Mouse (Mus musculus): ENCODE measurements around the gene Flywch2.

Gene Flywch2

DNA sequence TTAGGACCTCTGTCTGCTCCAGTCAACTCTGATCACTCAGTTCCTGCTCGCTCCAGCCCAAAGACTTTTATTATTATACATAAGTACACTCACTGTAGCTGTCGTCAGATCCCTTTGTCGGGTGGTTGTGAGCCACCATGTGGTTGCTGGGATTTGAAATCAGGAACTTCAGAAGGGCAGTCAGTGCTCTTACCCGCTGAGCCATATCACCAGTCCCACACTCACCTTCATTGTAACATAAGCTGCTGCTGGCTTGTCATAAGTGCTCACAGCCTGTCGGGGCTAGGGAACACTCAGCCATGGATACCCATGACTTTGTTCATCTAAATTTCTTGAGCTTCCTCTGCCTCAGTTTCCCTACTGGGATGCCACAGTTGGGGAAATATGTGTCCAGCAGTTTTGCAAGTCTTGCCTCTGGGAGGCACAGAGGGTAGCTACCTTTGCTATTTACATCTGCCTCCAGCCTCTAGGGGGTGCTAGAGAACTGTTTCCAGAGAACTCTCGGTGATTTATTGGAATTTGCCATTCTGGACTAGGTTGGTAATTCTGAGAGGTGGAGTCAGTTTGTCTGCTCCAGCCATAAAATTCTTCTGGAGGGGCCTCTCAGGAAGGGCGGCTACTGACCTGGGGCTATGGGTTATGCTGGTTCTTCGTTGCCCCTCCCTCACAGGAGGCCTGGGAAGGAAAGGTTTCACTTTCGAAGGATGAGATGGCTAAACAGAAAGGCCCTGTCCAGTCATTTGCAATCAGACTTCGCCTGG is 37.1 kb downstream of the Flywch2 start:
- DNase-seq (ENCODE audit: low spot score in 2 of 2), result peak in 1 of 2 experiments; percentile 61

DNA sequence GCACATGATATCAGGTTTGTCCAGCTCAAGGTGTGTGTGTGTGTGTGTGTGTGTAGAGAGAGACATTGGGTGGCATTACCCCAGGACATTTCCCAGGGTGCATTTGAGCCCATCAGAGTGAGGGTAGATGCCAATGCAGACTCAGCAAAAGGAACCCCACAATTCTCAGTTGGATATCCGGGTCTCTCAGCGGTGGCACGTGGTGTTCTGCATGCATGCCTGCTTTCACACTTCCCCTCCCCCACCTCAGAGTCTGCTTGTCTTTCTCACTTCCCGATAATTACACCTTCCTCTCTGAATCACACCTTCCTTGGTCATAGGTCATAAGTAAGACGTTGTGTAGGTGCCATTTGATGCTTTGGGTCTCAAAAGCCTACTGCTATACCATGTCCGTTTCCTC is 37.9 kb downstream of the Flywch2 start:
- no peak for DNase-seq (ENCODE audit: low spot score in 2 of 2)

DNA sequence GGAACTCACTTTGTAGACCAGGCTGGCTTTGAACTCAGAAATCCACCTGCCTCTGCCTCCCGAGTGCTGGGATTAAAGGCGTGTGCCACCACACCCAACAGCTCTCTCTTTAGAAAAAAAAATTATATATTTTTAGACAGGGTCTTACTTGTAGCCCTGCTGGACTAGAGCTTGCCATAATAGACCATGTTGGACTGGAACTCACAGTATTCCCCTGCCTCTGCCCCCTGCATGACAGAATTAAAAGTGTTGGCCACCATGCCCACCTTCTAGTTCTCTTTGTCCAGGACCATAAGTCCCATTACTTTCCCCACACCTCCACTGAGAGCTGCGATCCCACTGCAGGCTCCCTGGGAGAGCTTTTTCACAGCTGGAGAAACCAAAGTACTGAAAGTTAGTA is 38.4 kb downstream of the Flywch2 start:
- DNase-seq (ENCODE audit: low spot score in 2 of 2), result no peak

DNA sequence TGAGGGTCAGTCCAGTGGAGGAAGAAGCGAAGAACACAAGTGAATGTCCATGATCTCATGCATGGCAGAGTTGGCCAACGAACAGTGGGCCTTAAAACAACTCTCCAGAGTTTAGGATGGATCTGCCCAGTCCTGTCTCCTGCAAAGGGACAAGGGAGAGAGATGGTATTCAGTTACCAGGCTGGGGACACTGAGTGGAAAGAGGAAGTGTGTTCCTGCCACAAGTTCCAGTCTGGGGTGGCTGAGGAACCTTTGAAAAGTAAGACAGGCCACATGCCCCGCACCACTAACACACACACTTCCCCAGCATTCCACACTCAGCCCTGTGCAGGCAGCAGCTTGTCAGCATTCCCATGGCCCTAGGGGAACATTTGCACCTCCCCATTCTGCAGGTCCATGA is 39.1 kb downstream of the Flywch2 start:
- DNase-seq (ENCODE audit: low spot score in 2 of 2), result no peak

DNA sequence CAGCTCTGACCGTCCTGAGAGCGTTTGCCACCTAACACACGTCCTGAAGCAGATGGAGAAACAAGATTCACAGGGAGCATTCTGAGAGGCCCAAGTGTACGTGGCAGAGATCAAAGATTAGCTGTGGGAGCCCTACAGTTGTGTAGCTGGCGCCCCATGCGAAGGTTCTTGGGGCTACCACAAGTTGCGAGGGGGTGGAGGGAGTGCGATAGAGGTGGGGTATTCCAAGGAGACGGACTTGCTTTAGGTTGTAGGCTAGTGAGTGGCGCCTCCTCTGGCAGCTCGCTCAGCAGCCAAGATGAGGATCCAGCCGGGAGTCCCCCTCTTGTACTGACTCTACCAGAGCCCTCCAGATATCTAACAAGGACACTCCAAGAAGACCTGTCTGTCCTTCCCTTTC is 39.6 kb downstream of the Flywch2 start:
- DNase-seq (ENCODE audit: low spot score in 2 of 2), result no peak

DNA sequence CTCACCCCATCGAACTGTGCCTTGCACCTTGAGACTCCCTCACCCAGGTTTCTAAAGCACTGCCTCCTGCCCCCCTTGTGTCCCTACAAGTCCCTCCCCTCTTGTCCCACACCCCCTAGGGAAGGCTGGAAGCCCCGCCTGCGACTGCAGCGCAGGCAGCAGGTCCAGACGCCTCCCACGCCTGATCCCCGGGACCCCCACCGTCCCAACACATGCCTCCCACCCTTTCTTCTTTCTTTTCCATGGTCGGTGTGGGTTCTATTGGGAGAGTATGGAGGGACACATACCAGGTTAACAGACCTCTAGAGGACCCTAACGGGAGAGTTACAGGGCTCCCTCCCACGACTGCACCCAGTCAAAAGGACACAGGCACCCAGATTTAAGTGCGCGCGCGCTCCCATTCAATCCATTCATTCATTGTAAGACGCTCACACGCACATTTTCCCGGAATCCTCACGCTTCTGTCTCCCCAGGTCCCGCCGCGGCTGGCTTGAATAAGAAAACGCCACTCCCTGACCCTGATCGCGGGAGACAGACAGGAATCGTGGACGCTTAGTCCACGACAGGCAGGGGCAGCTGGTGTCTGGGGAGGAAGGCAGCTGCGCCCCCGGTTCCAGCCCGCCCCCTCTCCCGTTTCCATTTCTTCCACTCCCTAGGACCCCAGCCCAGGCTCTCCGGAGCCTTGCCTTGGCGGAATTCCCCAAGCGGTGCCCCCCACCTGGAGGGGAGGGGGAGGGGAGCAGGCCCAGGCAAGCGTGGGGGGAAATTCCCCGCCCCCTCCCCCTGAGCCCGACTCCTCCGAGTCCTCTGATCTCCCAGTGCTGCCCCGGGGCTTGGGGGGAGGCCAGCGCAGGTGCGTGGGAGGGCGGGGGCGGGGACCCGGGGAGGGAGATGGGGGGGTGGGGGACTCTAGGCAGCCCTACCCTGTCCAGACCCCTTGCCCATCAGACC is 40.3 kb downstream of the Flywch2 start, which contains the start of gene Kremen2:
Kremen2 (minus strand) TSS at position 533 of the 951 bp plus-strand sequence.
- no peak for DNase-seq (ENCODE audit: low spot score in 2 of 2)

DNA sequence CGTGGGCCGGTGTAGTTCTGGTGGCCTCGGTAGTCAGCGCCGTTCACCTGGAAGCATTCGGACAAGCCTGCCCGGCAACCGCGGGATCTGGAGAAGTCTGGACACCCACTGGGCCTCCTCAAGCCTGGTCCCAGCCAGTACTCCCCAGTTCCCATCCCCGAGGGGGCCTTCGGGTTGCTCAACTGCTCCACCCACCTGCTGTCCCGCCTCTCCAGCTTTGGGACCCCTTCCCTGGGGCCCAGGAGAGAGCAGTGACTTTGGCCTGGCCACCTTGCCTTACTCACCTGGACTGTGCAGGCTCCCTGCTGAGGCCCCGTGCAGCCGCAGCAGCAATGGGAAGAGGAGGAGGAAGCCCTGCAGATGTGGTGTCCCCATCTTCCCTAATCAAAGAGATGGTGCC is 41.2 kb downstream of the Flywch2 start:
- no peak for DNase-seq (ENCODE audit: low spot score in 2 of 2)

DNA sequence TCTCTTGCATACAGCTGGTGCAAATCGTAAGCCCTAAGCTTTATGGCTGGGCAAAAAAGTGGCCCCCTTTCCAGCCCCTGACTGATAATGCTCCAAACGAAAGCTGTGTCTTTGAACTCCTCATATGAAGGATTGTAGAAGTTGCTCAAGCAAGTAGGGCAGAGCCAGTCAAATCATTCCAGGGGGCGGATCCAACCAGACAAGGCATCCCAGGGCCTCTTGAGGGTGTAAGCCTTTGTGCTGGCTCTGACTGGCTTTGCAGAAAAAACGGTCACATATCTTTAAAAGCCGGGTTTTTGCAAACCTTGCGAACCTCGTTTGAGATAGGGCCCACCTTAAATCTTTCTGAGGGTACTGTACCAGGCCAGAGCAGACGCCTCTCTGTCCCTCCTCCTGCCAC is 41.8 kb downstream of the Flywch2 start:
- no peak for DNase-seq (ENCODE audit: low spot score in 2 of 2)

DNA sequence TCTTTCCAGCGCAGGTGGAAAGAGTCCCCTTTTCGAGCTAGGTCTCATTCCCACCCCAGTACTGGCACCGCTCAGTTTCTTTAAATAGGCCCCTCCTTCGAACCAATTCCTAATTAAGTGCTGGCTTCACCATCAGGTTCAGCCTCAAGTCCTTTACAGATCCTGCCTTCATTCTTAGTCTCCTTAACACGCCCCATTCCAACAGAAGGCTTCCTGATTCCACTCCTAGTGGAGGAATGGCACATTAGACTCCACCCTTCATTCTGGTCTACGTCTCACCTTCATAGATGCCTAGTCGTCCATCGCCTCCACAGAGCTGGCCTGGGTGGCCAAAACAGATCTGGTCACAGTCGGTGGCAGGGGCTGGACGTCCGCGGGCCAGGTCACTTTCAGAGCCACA is 42.9 kb downstream of the Flywch2 start:
- DNase-seq (ENCODE audit: low spot score in 2 of 2), result no peak

DNA sequence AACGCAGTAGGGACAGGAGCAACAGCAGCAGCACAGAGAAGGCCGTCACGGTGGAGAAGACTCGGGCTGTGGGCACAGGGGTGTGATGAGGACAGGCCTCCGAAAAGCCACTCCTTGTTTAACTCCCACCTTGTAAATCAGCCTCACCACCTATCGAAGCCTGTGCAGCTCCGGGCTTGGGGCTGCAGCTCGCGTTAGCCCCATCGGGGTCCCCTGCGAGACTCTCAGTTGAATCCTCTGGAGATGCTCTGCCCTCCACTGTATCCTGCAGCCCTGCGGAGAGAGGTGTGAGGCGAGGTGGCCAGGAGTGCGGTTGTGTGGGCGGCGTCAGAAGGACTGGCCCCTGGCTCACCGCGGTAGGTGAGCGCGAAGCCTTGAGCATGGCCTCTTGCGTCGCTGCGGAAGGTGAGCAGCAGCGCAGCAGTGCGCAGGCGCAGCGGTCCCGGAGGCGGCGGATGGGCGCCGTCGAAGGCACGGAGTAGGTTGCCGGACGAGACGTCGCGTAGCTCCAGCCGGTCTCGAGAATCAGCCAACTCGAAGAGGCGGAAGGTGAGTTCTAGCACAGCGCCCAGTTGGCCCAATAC is 43.6 kb downstream of the Flywch2 start:
- no peak for DNase-seq (ENCODE audit: low spot score in 2 of 2)

DNA sequence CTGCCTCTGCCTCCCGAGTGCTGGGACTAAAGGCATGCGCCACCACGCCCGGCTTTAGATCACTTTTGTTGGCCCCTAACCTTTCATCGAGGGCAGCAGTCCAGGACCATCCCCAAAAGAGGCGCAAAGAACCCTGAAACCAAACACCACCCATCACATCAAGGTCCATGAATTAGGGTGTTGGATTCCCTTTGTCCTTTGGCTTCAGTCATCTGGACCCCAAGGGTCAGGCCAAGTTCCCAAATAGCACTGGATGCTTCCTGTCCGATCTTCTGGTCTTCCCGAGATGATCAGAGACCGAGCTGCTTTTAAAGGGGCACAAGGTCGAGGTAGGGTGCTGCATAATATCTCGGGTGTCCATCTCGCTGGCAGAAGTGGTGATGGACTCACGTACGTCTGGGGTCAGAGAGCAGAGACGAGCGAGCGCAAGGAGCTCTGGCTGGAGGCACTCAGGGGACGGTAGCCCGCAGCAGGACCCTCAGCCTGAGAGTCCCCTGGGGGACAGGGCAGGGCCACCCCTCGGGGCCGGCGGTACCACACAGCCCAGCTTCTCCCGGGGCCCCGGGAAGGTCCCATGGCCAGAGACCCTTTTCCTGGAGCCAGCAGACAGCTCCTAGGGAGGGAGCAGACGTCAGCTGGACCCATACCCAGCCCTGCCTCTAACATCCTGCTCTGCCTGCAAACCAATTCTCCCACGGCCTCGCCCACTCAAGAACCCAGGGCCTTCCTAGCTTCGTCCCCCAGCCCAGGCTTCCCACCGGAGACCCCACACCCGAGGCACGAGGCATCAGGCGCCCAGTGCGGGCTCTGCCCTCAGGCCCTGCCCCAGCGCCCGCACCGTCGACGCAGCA is 44.3 kb downstream of the Flywch2 start:
- DNase-seq (ENCODE audit: low spot score in 2 of 2), result no peak

DNA sequence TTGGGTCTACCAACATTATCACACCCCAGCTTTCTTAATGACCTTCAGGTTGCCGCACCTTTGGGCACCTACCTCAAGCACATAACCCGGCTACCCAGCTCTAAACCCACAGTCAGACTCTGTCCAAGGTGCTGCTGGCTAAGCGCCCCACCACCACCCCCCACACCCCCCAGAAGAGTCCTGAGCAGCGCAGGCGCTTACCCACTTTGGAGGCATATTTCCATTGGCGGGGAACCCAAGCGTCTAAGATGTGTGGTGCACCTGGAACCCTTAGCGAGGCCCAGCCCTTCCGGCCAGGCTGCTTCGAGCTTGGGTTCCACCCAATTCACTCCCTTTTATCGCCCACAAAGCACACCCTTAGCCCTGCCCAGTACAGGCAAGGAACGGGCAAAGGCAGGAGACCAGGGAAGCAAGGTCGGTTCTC is 45.3 kb downstream of the Flywch2 start, which contains the start of gene Paqr4:
Paqr4 (minus strand) TSS at position 270 of the 424 bp plus-strand sequence.
- no peak for DNase-seq (ENCODE audit: low spot score in 2 of 2)

DNA sequence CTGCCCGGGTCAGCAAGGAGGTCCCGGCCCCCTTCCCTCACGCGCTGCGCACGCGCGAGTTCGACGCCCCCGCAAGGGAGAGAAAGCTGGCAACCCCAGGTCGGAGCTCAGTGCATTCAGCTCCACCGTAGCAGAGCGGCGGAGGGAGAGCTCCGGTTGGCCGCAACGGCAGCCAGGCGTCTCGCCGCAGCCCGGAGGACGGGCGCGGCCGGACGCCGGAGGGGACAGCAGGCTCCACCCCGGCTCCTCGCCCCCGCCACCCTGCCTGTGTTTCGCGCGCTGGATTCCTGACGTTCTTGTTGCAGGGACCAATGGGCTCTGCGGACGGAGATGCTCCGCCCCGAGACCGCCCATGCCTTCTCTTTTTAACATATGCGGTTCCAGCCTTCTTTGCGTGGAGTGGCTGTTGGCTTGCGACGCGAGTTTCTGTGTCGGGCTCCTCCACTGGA is 45.7 kb downstream of the Flywch2 start:
- peak; percentile 74 to 84 for DNase-seq (ENCODE audit: low spot score in 2 of 2)

DNA sequence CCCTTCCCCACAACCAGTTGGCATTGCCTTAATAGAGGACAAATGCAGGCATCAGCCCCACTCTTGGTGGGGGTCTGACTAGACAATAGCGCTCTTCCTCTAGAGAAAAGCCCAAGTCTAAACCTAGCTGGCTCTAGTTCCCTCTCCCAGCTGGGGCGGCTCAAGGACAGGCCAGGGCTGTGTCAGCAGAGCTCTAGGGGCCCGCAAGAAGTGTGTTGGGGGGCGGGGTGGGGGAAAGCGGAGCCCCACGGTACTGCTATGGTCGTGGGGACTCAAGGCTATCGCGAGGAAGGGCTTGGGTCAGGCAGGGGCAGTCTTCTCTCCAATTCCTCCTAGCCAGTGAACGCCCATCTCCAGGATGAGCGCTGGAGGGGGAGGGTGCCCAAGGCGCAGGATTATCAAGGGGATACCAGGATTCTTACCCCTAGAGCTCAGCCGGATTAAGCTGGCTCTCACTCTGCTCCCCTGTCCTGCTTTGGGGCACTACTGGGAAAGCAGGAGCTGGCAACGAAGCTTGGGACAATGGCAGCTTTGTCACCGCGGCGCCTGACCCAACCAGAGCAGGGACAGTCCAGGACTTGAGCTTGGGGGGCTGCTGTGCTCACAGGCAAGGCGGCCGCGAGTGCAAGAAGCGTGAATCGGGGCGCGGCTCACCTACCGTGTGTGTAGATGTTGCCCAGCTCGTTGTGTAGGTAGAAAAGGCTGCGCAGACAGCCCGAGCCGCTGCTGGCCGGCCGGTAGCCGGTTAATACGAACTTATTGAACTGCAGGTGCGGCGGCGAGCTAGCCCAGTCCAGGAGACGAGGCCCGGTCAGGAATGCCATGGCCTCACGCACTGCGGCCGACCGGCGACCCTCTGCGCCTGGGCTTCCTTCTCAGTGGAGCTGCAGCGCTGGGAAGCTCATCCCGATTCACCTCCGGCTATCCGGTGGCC is 46.4 kb downstream of the Flywch2 start:
- DNase-seq (ENCODE audit: low spot score in 2 of 2), result peak in 1 of 2 experiments; percentile 33

DNA sequence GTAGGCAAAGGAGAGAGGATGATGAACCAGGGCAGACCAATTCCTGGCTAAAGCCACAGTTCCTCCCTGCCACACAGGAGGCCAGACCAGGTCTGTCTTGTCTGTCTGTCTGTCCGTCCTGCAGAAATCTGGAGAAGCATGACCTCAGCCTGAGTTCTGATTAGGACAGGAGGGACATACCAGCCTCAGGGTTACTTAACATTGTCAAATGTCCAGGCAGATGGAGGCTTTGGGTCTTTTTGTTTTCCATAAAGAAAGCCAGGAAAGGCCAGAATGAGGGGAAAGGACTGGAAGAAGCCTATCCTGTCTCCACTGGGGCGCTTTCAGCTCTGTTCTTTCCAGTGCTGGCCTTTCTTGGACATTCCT is 47.1 kb downstream of the Flywch2 start:
- no peak for DNase-seq (ENCODE audit: low spot score in 2 of 2)

DNA sequence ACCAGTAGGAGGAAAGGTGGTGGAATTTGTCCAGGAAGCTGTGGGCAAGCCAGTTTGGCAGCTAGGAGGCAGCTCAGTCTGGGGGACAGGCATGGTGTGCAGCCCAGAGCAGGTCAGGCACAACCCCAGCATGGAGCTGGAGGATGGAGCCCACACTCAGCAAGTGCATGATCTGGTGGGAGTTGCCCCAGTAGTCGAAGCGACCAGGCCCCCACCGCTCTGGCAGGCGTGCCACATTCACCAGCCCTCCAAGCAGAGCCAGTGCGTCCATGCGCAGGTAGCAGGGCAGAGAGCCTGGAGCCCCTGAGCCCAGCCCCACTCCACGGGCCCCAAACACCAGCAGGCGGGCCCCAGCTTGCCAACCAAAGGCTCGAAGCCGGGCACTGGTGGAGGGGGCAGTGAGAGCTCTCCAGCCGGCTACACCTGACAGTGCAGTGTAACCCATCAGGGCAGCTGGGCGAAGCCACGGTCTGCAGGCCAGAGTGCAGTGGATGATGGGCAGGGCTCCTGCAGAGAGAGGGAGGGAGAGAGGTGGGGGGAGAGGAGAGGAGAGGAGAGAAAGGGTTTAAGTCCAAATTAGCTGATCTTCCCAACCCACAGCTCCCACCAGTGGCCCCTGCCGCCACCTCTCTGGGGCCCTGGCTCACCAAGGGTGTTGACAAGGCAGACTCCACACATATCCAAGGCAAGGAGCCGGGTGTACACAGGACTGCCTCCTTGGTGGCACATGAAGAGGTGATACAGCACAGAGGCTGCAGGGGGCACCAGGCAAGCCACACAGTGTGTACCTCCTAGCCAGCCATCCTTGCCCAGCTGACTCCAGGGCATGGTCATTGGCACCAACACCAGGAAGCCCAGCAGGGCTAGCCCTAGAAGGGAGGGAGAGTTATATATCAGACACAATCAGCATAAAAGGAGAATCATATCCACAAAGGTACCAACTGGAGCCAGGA is 48.1 kb downstream of the Flywch2 start:
- no peak for DNase-seq (ENCODE audit: low spot score in 2 of 2)

DNA sequence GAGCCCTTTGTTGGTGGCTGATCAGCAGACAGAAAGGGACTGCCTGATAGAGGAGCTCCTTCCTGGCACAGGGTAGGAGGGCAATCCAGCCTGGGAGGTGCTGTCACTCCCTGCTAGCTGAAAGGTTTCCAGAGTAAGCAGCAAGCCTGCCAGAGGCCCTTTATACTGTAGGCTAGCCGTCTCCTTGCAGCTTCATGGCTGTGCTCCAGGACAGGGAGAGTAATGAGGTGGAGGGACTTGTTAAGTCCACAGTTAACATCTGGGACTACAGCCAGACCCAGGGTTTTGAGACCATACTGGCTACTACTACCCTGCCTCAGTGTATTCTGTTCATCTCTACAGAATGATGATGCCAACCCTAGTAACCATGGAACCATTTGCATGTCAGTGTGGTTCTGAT is 51.5 kb downstream of the Flywch2 start:
- no peak for DNase-seq (ENCODE audit: low spot score in 2 of 2)

DNA sequence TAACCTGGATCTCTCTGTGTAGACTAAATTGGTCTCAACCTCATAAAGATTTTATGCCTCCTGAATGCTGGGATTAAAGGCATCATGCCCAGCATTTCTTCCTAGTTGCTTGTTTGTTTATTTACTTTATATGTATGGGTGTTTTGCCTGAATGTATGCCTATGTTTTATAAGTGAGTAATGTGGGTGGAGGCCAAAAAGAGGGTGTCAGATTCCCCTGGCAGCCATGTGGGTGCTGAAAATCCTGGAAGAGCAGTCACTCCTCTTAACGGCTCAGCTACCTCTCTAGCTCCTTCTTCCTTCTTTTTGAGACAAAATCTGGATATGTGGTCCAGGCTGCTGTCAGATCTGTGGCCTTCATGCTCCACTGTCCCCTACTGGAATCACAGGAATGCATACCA is 55.4 kb downstream of the Flywch2 start:
- no peak for DNase-seq (ENCODE audit: low spot score in 2 of 2)

Data from cerebellum, postnatal 4 days (tissue).